Mouse (Mus musculus) bone marrow, adult 2 months (tissue): ENCODE data around the gene Ada. TPM values are rescaled to one million over a fixed set of nuclear protein-coding genes. Genes with fewer than 3 reads are reported as not detected.

Experiments used
- H3K27ac ChIP-seq: fragments of 200-500 bp; 2 replicates; pipeline ENCODE4 v1.5.1; 2012; ENCODE audit warnings: low read depth, mild to moderate bottlenecking, control low read depth, inconsistent platforms, low read length; ENCODE audit not compliant: control insufficient read depth, poor library complexity, insufficient read depth
- H3K4me1 ChIP-seq: fragments of 200-500 bp; 2 replicates; pipeline ENCODE4 v1.6.1; 2011; ENCODE audit warnings: low read length; ENCODE audit not compliant: control insufficient read depth, insufficient read depth
- H3K4me3 ChIP-seq: fragments of 200-500 bp; replicated peaks from 2 replicates; pipeline ENCODE3; 2011; ENCODE audit warnings: mild to moderate bottlenecking, low read depth, low read length, control low read depth; ENCODE audit not compliant: control insufficient read depth
- CTCF ChIP-seq: fragments of 200-500 bp; IDR thresholded peaks from 2 replicates; pipeline ENCODE4 v1.5.1; 2011; ENCODE audit warnings: low read length, control low read depth; ENCODE audit not compliant: control insufficient read depth, insufficient read depth
- POLR2A ChIP-seq: fragments of 200-500 bp; IDR thresholded peaks from 2 replicates; pipeline ENCODE4 v1.6.1; 2011; ENCODE audit warnings: low read depth, mild to moderate bottlenecking, control low read depth, low read length, borderline replicate concordance; ENCODE audit not compliant: control insufficient read depth
- WGBS: fragments of 180-500 bp; shearing (Covaris S2); methylation state at CpG from one replicate; pipeline ENCODE4 v1.1.7; 2018; 5-methylcytosine and 5-hydroxymethylcytosine counted together
- polyA plus RNA-seq: library from polyadenylated mRNA; stranded (reverse); fragments of >200 nt; gene quantifications from 2 replicates; pipeline ENCODE4 v1.2.4, GENCODE M21; 2011; ENCODE audit warnings: low replicate concordance; ENCODE audit not compliant: missing spikeins, insufficient read depth, insufficient read length

The Ada gene
- polyA plus RNA-seq, 1 experiment, result 14.9 TPM

- 82% methylated on average over 8 of the region's 8 CpGs for WGBS
- peaks cover 17% of the 10 kb centered on the region for H3K4me1 ChIP-seq
- no peak overlapping the region for H3K27ac ChIP-seq
- H3K4me3 ChIP-seq, result no peak overlapping the region
- TF ChIP-seq POLR2A (no peak), CTCF (no peak)
Observed at GRCm38 (mm10) chr2:163711368-163711868, 38.6 kb downstream of the Ada start.

DNA sequence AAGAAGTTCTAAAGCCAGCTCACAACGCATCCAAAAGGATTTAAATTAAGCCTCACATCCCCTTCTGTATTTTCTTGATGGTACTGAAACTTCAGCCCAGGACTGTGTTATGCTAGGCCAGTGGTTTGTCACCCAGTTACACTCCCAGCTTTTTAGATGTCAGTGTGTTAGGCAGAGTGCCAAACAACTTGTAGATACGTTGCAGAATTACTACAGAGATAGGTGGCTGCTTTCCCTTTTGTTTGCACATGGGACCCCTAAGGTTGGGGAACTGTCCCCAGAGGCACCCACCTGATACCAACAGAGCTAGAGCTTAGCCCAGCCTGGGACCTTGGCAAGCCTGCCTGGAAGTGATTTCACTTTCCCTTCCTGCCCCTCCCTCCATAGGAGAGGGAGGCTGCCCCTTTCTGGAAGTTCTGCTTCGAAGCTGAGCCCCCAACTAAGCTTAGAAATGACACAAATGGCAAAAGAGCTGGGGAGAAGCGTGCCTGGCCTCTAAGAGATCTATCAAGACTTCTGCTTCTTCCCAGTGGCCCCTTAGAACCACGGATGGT lies 39.4 kb downstream of the Ada start:
- no peak overlapping the region for H3K27ac ChIP-seq
- no peak overlapping the region for H3K4me3 ChIP-seq
- H3K4me1 ChIP-seq, result peaks cover 14% of the 10 kb centered on the region
- no peak for TF ChIP-seq CTCF
- TF ChIP-seq POLR2A, result no peak
- WGBS, result 18% methylated on average over 5 of the region's 5 CpGs

- peaks cover 14% of the 10 kb centered on the region for H3K4me1 ChIP-seq
- WGBS, result 44% methylated on average over 9 of the region's 9 CpGs
- H3K4me3 ChIP-seq, result no peak overlapping the region
- TF ChIP-seq CTCF (no peak), POLR2A (no peak)
- no peak overlapping the region for H3K27ac ChIP-seq
Observed at GRCm38 (mm10) chr2:163710000-163710399, 40.0 kb downstream of the Ada start.

GRCm38 (mm10) chr2:163708763-163709250 lies 41.2 kb downstream of the Ada start:
- TF ChIP-seq CTCF, result no peak
- no peak for TF ChIP-seq POLR2A
- Histone ChIP-seq H3K4me3 (no peak overlapping the region), H3K4me1 (peaks cover 18% of the 10 kb centered on the region), H3K27ac (no peak overlapping the region)
- 61% methylated on average over 6 of the region's 6 CpGs for WGBS

GRCm38 (mm10) chr2:163708321-163708720 lies 41.7 kb downstream of the Ada start:
- H3K27ac ChIP-seq, result no peak overlapping the region

DNA sequence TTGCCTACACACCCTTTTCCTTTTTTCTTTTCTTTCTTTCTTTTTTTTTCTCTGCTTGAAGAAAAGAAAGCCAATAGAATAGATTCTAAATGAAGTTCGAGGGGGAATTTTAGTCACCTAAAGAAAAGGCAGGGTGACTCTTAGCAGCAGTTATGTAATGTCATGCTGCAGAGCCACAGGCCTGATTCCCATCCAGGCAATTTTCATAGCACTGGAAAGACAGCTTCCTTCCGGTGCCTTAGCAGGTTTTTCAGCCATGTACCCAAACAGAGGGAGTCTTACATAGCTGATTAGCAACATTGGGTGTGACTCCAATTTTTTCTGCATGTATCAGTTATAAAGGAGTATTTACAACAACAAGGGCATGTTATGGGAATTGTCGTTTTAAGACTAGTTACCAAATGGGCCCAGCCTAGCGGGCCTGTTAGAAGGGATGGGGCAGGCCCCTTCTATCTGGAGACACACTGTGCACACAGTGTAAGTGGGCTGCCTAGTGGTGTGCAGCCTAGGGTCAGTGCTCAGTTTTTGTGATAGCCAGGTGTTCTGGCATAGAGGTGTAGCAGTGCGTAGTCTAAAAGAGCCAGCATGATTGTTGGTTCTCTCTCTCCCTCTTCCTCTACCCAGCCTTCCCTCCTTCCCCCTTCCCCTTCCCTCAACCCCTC lies 46.3 kb downstream of the Ada start:
- WGBS, result 56% methylated on average over 5 of the region's 5 CpGs
- H3K4me1 ChIP-seq, result peaks cover 12% of the 10 kb centered on the region
- no peak for TF ChIP-seq POLR2A
- no peak overlapping the region for H3K4me3 ChIP-seq
- peak overlapping the region; percentile 27; the same call in 1 of the 2 replicates for H3K27ac ChIP-seq

More at GRCm38 (mm10) chr2:163708321-163708720, 41.7 kb downstream of the Ada start:
- Histone ChIP-seq H3K4me3 (no peak overlapping the region), H3K4me1 (peaks cover 19% of the 10 kb centered on the region)
- 32% methylated on average over 5 of the region's 5 CpGs for WGBS
- no peak for TF ChIP-seq POLR2A
- TF ChIP-seq CTCF, result no peak

- H3K4me1 ChIP-seq, result peaks cover 12% of the 10 kb centered on the region
- WGBS, result 15% methylated on average over 5 of the region's 5 CpGs
- TF ChIP-seq POLR2A (no peak), CTCF (no peak)
- H3K4me3 ChIP-seq, result peak overlapping the region; percentile 28
- peak overlapping the region; percentile 86 for H3K27ac ChIP-seq
Observed at GRCm38 (mm10) chr2:163702921-163703320, 47.1 kb downstream of the Ada start.

DNA sequence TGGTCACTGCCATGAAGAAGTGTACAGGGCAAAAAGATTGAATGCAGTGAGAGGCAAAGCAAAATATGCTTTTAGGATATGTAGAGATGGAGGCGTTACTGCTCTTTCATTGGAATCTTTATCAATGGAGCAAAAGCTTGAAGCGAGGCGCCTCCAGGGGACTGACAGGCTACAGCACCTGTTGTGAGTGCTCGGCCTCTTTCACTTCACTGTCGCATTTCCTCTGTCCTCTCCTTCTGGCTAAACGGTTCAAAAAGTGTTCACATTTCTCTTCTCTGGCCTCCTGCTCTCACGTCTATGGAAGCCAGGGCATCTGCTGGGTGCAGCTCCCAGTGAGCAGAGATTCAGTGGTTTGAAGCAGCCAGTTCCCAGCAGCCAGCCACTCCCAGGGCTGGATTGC lies 47.6 kb downstream of the Ada start:
- TF ChIP-seq POLR2A (no peak), CTCF (no peak)
- H3K4me3 ChIP-seq, result peak overlapping the region; percentile 30
- WGBS, result 42% methylated on average over 7 of the region's 7 CpGs
- peaks cover 14% of the 10 kb centered on the region for H3K4me1 ChIP-seq
- peak overlapping the region; percentile 86 for H3K27ac ChIP-seq
